Mouse (Mus musculus) liver, embryonic 11.5 days (tissue): ENCODE data around the gene D430041D05Rik. TPM values are rescaled to one million over a fixed set of nuclear protein-coding genes. Genes with fewer than 3 reads are reported as not detected.

Experiments
- ATAC-seq: fragments of 200-750 bp; cut with Nextera tagmentation; replicated peaks from 2 replicates; pipeline ENCODE4 v1.8.0; 2017; ENCODE audit warnings: moderate number of reproducible peaks, mild to moderate bottlenecking, moderate TSS enrichment, moderate library complexity; ENCODE audit not compliant: low FRiP score
- DNase-seq: peaks from one replicate; pipeline ENCODE4 v3.0.0-alpha.2; 2017; ENCODE audit warnings: low spot score
- H3K27ac ChIP-seq: fragments of 300-500 bp; sonication (generic); 2 replicates; pipeline ENCODE4 v1.5.1; 2014; ENCODE audit warnings: mild to moderate bottlenecking, low read depth, low read length, control low read depth
- H3K27me3 ChIP-seq: fragments of 300-500 bp; sonication (generic); replicated peaks from 2 replicates; pipeline ENCODE4 v1.6.1; 2014; ENCODE audit warnings: low read length, mixed read lengths; ENCODE audit not compliant: control insufficient read depth, insufficient read depth
- H3K36me3 ChIP-seq: fragments of 300-500 bp; sonication (generic); 2 replicates; pipeline ENCODE4 v1.6.1; 2014; ENCODE audit warnings: mild to moderate bottlenecking, low read length, moderate library complexity, mixed read lengths; ENCODE audit not compliant: control insufficient read depth, insufficient read depth
- H3K4me1 ChIP-seq: fragments of 300-500 bp; sonication (generic); replicated peaks from 2 replicates; pipeline ENCODE4 v1.6.1; 2014; ENCODE audit warnings: low read length, mixed read lengths; ENCODE audit not compliant: control insufficient read depth, insufficient read depth
- H3K4me2 ChIP-seq: fragments of 300-500 bp; sonication (generic); 2 replicates; pipeline ENCODE4 v1.6.1; 2014; ENCODE audit warnings: mild to moderate bottlenecking, control low read depth, moderate library complexity
- H3K4me3 ChIP-seq: fragments of 300-500 bp; sonication (generic); 2 replicates; pipeline ENCODE4 v1.5.1; 2014; ENCODE audit warnings: low read depth, low read length, control low read depth
- H3K9ac ChIP-seq: fragments of 300-500 bp; sonication (generic); 2 replicates; pipeline ENCODE4 v1.6.1; 2014; ENCODE audit warnings: low read depth, low read length, control low read depth
- H3K9me3 ChIP-seq: fragments of 300-500 bp; sonication (generic); 2 replicates; pipeline ENCODE4 v1.6.1; 2016; ENCODE audit warnings: low read length, inconsistent platforms, mixed read lengths; ENCODE audit not compliant: control insufficient read depth
- WGBS: fragments of 180-500 bp; shearing (Covaris S2); extraction: QIAGEN DNeasy Blood & Tissue Kit; methylation state at CpG from one replicate; pipeline ENCODE4 v1.1.7; 2014; 5-methylcytosine and 5-hydroxymethylcytosine counted together
- polyA plus RNA-seq: library from polyadenylated mRNA; unstranded; fragments of >200 nt; fragmentation: Nextera tagmentation; extraction: Ambion mirVana; gene quantifications from 2 replicates; pipeline ENCODE4 v1.2.1, GENCODE M21; 2014

D430041D05Rik gene
- polyA plus RNA-seq, 1 experiment from 2014 or later = 0.16 TPM

DNA sequence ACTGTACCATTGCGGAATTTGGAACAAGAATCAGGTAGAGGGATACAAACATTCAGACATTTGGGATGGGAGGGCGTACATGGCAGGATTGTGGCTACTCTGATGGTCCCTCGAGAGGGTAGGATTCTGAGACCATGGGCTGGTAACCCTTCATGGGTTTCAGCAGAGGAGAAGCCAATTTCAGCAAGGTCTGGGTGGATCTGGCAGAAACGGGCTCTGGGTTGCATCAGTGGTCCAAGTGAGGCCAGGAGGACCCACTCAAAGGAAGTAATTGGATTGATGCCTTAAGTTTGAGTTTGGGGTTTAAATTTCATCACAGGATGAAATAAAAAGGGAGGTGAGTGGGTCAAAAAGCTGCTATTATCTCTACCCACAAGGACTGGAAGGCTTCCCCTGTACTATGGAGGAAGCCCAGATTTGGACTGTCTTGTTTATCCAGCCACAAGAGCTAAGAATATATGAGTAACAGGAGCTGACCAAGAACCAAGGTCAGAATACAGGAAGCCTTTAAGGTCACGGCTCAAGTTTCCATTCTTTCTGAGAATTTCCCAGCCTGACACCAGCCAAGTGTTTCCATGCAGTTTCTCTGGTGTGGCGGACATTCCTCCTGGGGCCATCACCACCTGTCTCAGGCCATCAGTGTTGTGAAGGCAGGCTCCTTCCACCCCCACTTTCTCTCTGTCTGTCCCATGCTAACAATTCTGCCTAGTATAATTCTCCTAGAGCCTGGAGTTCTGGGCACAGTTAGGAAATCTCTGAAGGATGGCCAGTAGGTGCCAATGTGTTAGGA, 260.0 kb downstream of the D430041D05Rik start:
- no peak overlapping the region for H3K4me3 ChIP-seq
- no peaks in the 10 kb centered on the region for H3K36me3 ChIP-seq
- H3K4me1 ChIP-seq = no peaks in the 10 kb centered on the region
- no peak overlapping the region for H3K4me2 ChIP-seq
- no peaks in the 10 kb centered on the region for H3K27me3 ChIP-seq
- no peak for DNase-seq
- no peak overlapping the region for H3K27ac ChIP-seq
- no peaks in the 10 kb centered on the region for H3K9me3 ChIP-seq
- 71% methylated on average over 6 of the region's 6 CpGs for WGBS
- no peak overlapping the region for H3K9ac ChIP-seq
- no peak for ATAC-seq

DNA sequence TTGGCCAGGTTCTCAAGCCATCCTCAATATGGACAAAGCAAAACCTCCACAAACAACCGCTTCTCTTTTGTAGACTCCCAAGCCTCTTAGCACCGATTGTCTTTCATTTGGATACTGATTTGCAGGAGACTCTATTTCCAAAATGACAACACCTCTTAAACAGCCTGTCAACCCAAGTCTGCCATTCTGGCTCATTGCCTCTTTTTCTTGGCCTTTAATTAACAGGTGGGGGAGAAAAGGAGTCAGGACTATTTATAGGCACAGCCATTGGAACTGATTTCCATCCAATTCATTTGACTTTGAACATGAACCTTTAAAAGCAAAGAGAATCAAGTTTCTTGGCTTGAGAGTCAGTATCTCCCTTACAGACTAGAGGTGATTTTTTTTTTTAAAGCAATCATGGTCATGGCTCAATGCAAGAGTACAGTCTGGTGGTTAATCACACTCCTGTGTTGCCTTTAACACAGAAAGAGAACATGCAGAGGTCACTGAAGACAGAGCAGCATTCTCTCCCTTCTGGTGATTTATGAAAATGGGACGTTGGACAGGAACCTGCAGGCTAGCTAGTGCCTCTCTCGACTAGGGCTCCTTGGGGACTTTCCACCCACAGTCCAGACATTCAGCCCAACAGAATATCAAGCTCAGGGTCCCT, 262.8 kb downstream of the D430041D05Rik start:
- ATAC-seq (no peak), DNase-seq (no peak)
- Histone ChIP-seq H3K4me1 (no peaks in the 10 kb centered on the region), H3K9me3 (no peaks in the 10 kb centered on the region), H3K4me3 (no peak overlapping the region), H3K27me3 (0 out of 2 replicates have a peak, but pooled peaks cover 3% of the 10 kb centered on the region), H3K4me2 (no peak overlapping the region), H3K9ac (no peak overlapping the region), H3K36me3 (no peaks in the 10 kb centered on the region), H3K27ac (no peak overlapping the region)
- 76% methylated on average over 4 of the region's 4 CpGs for WGBS

DNA sequence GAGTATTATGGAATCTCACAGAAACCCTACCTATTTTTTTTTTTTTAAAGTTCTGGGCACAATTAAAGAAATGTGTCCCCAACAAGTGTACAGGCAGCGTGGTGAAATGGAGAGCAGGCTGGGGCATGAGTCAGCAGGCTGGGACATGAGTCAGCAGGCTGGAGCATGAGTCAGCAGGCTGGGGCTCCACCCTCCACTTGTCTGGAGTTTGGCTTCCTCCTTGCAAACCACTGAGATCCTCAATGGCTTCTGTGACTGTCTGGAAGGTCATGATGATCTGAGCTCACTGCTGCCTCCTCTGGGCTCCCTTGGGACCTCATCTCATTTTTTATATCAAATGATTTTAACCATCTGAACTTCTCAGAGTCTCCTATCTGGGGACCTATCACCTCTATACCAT, 264.8 kb downstream of the D430041D05Rik start:
- no peak for DNase-seq
- no peak overlapping the region for H3K4me3 ChIP-seq
- no peaks in the 10 kb centered on the region for H3K36me3 ChIP-seq
- WGBS = 44% methylated on average over 1 of the region's 1 CpGs
- no peak overlapping the region for H3K27ac ChIP-seq
- no peak overlapping the region for H3K4me2 ChIP-seq
- H3K27me3 ChIP-seq = 0 out of 2 replicates have a peak, but pooled peaks cover 3% of the 10 kb centered on the region
- peak; percentile 65 for ATAC-seq
- no peaks in the 10 kb centered on the region for H3K9me3 ChIP-seq
- H3K9ac ChIP-seq = no peak overlapping the region
- H3K4me1 ChIP-seq = no peaks in the 10 kb centered on the region

DNA sequence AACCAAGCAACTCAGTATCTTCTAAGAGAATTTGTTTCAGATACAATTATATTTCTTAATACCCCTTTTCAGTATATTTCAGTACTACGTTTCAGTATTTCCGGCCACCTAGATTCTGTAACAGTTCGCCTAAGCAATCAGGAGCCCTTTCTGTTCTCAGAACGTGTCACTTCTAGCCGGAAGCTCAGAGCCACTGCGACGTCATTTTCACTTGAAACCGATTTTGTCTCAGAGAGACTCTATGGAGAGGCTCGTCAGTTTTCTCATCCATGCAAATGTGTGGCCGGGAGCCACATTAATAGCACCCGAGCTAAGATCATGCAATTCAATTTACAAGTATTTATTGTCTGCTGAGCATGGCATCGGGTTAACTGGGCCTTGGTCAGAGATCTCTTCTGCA, 266.8 kb downstream of the D430041D05Rik start:
- no peak overlapping the region for H3K27ac ChIP-seq
- no peak overlapping the region for H3K4me2 ChIP-seq
- H3K36me3 ChIP-seq = no peaks in the 10 kb centered on the region
- no peak overlapping the region for H3K9ac ChIP-seq
- 0 out of 2 replicates have a peak, but pooled peaks cover 3% of the 10 kb centered on the region for H3K27me3 ChIP-seq
- no peak for ATAC-seq
- H3K9me3 ChIP-seq = no peaks in the 10 kb centered on the region
- H3K4me1 ChIP-seq = no peaks in the 10 kb centered on the region
- DNase-seq = no peak
- no peak overlapping the region for H3K4me3 ChIP-seq
- WGBS = 86% methylated on average over 12 of the region's 12 CpGs

DNA sequence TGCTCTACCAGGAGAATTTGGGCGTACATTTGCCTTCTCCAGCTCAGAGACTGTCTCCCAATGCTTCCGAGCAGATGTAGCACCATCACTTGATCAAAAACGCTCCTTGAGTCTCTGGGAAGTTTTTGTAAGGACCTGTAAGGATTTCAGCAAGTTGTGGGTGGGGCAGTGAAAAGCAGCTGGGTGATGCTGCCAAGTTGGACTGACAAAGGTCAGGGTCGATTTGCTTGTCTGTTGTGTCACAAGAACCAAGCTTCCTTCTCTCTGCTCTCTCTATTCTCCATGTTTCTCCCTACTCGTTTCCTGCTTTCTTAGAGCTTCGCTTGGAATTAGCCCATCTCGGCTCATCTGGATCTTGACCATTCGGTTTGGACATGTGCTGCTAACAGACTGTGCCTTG, 268.7 kb downstream of the D430041D05Rik start:
- no peak overlapping the region for H3K4me3 ChIP-seq
- ATAC-seq (no peak), DNase-seq (no peak)
- H3K27ac ChIP-seq = no peak overlapping the region
- H3K36me3 ChIP-seq = no peaks in the 10 kb centered on the region
- no peaks in the 10 kb centered on the region for H3K9me3 ChIP-seq
- no peaks in the 10 kb centered on the region for H3K4me1 ChIP-seq
- WGBS = 82% methylated on average over 8 of the region's 8 CpGs
- no peak overlapping the region for H3K9ac ChIP-seq
- 0 out of 2 replicates have a peak, but pooled peaks cover 3% of the 10 kb centered on the region for H3K27me3 ChIP-seq
- no peak overlapping the region for H3K4me2 ChIP-seq

DNA sequence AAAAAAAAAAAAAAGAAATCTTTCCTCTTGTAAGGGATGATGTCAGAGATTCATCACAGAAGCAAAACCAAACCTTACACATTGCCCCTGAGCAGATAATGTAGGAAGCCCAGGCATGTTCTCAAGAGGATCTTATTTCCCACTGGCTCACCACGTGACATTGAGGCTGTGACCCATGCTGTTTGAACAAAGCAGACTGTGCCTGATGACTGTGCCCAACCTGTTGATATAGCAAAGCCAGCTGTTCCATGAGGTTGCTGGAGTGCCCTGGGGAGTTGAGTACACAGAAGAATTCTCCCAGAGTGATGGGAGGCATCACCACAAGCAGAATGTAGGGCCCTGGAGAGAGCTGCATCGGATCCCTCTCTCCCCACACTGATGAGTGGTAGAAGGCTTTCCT, 274.9 kb downstream of the D430041D05Rik start:
- no peak overlapping the region for H3K4me2 ChIP-seq
- ATAC-seq (no peak), DNase-seq (no peak)
- H3K4me1 ChIP-seq = 0 out of 2 replicates have a peak, but pooled peaks cover 2% of the 10 kb centered on the region
- H3K9me3 ChIP-seq = no peaks in the 10 kb centered on the region
- no peak overlapping the region for H3K4me3 ChIP-seq
- H3K9ac ChIP-seq = no peak overlapping the region
- no peaks in the 10 kb centered on the region for H3K27me3 ChIP-seq
- no peak overlapping the region for H3K27ac ChIP-seq
- no peaks in the 10 kb centered on the region for H3K36me3 ChIP-seq
- 62% methylated on average over 2 of the region's 2 CpGs for WGBS

DNA sequence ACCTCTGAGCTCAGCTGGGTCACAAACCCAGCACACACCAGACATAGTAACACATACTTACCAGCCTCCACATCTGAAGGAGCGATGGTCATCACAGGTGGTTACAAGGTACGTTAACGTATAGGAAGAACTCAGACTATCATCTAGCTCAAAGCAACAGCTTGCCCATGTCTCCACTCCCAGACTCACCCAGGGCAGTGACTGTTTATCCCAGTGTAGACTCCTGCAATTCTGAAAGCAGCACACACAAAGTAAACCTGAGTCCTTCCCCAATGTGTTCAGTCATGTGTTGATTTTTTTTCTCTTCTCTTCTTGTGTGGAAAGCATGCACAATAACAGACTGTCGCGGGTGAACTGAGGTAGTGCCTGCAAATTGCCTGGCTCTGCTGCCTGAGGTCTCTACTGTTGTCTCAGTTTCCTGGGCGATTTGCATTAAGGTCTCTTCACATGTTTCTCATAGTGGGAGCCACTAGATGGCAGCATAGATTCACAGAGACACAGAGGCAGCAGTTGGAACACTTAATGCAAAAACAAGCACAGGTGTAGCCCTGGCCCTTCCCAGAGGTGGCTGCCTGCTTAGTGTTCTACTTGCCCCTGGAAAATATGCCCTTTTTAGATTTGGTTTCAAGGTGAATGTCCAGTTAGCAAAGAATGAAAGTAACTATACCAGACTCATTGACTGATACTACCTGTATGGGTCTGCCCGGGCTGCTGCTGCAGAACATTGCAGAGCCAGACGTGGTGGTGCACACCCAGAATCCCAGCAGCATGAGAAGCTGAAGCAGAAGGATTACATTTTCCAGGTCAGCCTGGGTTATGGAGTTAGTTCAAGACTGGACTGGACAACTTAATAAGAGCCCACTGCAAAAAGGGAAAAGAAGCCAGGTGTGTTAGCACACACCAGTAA, 276.4 kb downstream of the D430041D05Rik start:
- DNase-seq (peak; percentile 61), ATAC-seq (no peak)
- no peaks in the 10 kb centered on the region for H3K27me3 ChIP-seq
- H3K4me3 ChIP-seq = no peak overlapping the region
- peaks cover 16% of the 10 kb centered on the region for H3K4me1 ChIP-seq
- H3K4me2 ChIP-seq = no peak overlapping the region
- H3K27ac ChIP-seq = no peak overlapping the region
- no peak overlapping the region for H3K9ac ChIP-seq
- H3K9me3 ChIP-seq = no peaks in the 10 kb centered on the region
- WGBS = 43% methylated on average over 8 of the region's 8 CpGs
- H3K36me3 ChIP-seq = no peaks in the 10 kb centered on the region

DNA sequence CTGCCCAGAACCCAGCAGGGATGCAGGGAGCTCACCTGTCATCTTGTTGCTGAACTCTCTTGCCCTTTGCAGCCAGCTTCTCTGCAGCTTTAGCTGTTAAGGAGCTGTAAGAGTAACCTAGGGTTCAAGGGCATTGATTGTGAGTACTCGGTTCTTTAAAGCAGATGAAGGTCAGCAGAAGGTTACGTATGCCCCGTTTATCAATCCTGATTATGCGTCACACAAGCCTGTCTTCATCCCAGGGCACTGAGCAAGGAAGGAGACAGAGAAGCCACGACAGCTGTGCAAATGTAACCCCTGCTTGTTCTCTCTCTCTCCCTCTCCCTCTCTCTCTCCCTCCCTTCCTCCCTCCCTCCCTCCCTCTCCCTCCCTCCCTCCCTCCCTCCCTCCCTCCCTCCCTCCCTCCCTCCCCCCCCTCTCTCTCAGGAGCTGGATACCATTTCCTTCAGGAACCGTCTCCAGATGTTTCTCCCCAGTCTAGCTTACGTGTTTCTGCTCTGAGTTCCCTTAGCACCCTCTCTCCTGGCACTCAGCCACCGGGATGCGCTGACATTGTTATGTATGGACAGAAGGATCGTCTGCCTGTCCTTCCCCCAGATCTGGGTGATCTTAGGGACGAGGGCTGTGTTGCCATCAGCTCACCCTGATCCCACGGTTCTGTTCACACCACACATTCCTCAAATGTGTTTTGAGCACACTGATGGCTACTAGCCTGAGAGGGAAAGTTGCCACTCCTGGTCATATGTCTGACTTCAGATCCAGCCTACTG, 277.6 kb downstream of the D430041D05Rik start:
- WGBS = 31% methylated on average over 12 of the region's 12 CpGs
- H3K4me2 ChIP-seq = no peak overlapping the region

More for the DNA sequence above, 277.6 kb downstream of the D430041D05Rik start:
- Histone ChIP-seq H3K4me1 (peaks cover 17% of the 10 kb centered on the region), H3K4me3 (no peak overlapping the region), H3K27me3 (no peaks in the 10 kb centered on the region), H3K9me3 (no peaks in the 10 kb centered on the region), H3K36me3 (no peaks in the 10 kb centered on the region), H3K27ac (no peak overlapping the region), H3K9ac (no peak overlapping the region)
- DNase-seq (no peak), ATAC-seq (no peak)
